Mouse (Mus musculus) adrenal gland, adult 18-20 months (tissue): ENCODE measurements at regions not wholly inside any gene's neighbourhood (a gene's known extent, or its start where the extent isn't known, plus 50 kb on each side); places are given as distances from the start of the nearest gene placed in this dataset.

Experiments
- DNase-seq, 2 experiments: peaks; one replicate each; pipeline ENCODE4 v3.0.0; 2021 to 2022; ENCODE audit warnings: low spot score in 2 of 2

- DNase-seq: no peak
Measured at GRCm38 (mm10) chr11:45240419-45240818, 611.4 kb upstream of the Clint1 start.

GRCm38 (mm10) chr11:45241671-45242070 lies 610.2 kb upstream of the Clint1 start:
- DNase-seq: no peak

GRCm38 (mm10) chr11:45244796-45245195 lies 607.1 kb upstream of the Clint1 start:
- no peak for DNase-seq

- DNase-seq: no peak
Measured at GRCm38 (mm10) chr11:45256019-45256418, 595.8 kb upstream of the Clint1 start.

- no peak for DNase-seq
Measured at GRCm38 (mm10) chr11:45262198-45262597, 589.7 kb upstream of the Clint1 start.

- DNase-seq: no peak
Measured at GRCm38 (mm10) chr11:45264001-45264400, 587.9 kb upstream of the Clint1 start.

GRCm38 (mm10) chr11:45265171-45265988 lies 586.5 kb upstream of the Clint1 start:
- no peak for DNase-seq

- no peak for DNase-seq
Measured at GRCm38 (mm10) chr11:45265989-45266302, 585.9 kb upstream of the Clint1 start.

- no peak for DNase-seq
Measured at GRCm38 (mm10) chr11:45269215-45269614, 582.6 kb upstream of the Clint1 start.

- no peak for DNase-seq
Measured at GRCm38 (mm10) chr11:45271206-45271605, 580.6 kb upstream of the Clint1 start.

- no peak for DNase-seq
Measured at GRCm38 (mm10) chr11:45274446-45275119, 577.3 kb upstream of the Clint1 start.

GRCm38 (mm10) chr11:45275170-45275569 lies 576.7 kb upstream of the Clint1 start:
- no peak for DNase-seq

GRCm38 (mm10) chr11:45296772-45297171 lies 555.1 kb upstream of the Clint1 start:
- DNase-seq: no peak

GRCm38 (mm10) chr11:45311934-45312333 lies 539.9 kb upstream of the Clint1 start:
- no peak for DNase-seq

- DNase-seq: no peak
Measured at GRCm38 (mm10) chr11:45323766-45324165, 528.1 kb upstream of the Clint1 start.

- DNase-seq: no peak
Measured at GRCm38 (mm10) chr11:45330319-45330718, 521.5 kb upstream of the Clint1 start.

- no peak for DNase-seq
Measured at GRCm38 (mm10) chr11:45333756-45334155, 518.1 kb upstream of the Clint1 start.

GRCm38 (mm10) chr11:45349331-45349730 lies 502.5 kb upstream of the Clint1 start:
- DNase-seq: no peak

GRCm38 (mm10) chr11:45365343-45365742 lies 486.5 kb upstream of the Clint1 start:
- no peak for DNase-seq

GRCm38 (mm10) chr11:45389243-45390146 lies 462.4 kb upstream of the Clint1 start:
- DNase-seq: no peak

- DNase-seq: no peak
Measured at GRCm38 (mm10) chr11:45396009-45396408, 455.8 kb upstream of the Clint1 start.

GRCm38 (mm10) chr11:45398188-45398587 lies 453.7 kb upstream of the Clint1 start:
- no peak for DNase-seq
